Mouse (Mus musculus): Measurements from ENCODE around the gene Shc2. TPM values are rescaled to one million over a fixed set of nuclear protein-coding genes. Genes with fewer than 3 reads are reported as not detected.

The Shc2 gene
- polyA plus RNA-seq, 1 experiment from 2014 or later = 16.7 TPM

DNA sequence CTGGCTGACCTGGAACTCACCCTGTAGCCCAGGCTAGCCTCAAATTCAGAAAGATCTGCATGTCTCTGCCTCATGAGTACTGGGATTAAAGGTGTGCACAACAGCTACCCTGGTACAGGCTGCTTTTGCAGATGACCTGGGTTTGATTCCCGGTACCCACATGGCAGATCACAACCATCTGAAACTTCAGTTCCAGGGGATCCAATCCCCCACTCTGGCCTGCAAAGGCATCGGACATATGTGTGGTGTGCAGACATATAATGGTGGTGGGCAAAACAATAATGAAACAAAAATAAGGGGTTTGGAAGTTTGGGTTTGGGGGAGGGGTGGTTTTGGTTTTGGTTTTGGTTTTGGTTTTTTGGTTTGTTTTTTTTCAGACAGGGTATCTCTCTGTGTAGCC, 66.4 kb downstream of the Shc2 start:
- no peaks in the 10 kb centered on the region for H3K4me1 ChIP-seq (ENCODE audit: control insufficient read depth, insufficient read depth, low read length)
- H3K9ac ChIP-seq (replicated peaks; ENCODE audit: low read depth, low read length) = no peak overlapping the region
- no peak overlapping the region for H3K4me3 ChIP-seq (ENCODE audit: low read depth, low read length)
- no peaks in the 10 kb centered on the region for H3K9me3 ChIP-seq (ENCODE audit: control insufficient read depth, low read length)
- no peak overlapping the region for H3K4me2 ChIP-seq (ENCODE audit: low read depth, low read length)
- H3K27ac ChIP-seq (ENCODE audit: low read depth, low read length) = no peak overlapping the region
- no peak for ATAC-seq (ENCODE audit: low read depth)
- no peaks in the 10 kb centered on the region for H3K27me3 ChIP-seq (ENCODE audit: control insufficient read depth, insufficient read depth, low read length)
- WGBS = 93% methylated on average over 2 of the region's 2 CpGs
- no peaks in the 10 kb centered on the region for H3K36me3 ChIP-seq (ENCODE audit: control insufficient read depth, insufficient read depth, low read length)

- H3K4me2 ChIP-seq (ENCODE audit: low read depth, low read length) = no peak overlapping the region
- H3K36me3 ChIP-seq (ENCODE audit: control insufficient read depth, insufficient read depth, low read length) = no peaks in the 10 kb centered on the region
These were observed 67.8 kb downstream of the Shc2 start for GRCm38 (mm10) chr10:79569921-79570320.

More at GRCm38 (mm10) chr10:79569921-79570320, 67.8 kb downstream of the Shc2 start:
- no peak for ATAC-seq (ENCODE audit: low read depth)
- Histone ChIP-seq H3K27me3 (ENCODE audit: control insufficient read depth, insufficient read depth, low read length) (no peaks in the 10 kb centered on the region), H3K4me3 (ENCODE audit: low read depth, low read length) (no peak overlapping the region), H3K9me3 (ENCODE audit: control insufficient read depth, low read length) (no peaks in the 10 kb centered on the region; the same call in 1 of the 2 replicates), H3K27ac (ENCODE audit: low read depth, low read length) (no peak overlapping the region), H3K4me1 (ENCODE audit: control insufficient read depth, insufficient read depth, low read length) (no peaks in the 10 kb centered on the region), H3K9ac (replicated peaks; ENCODE audit: low read depth, low read length) (no peak overlapping the region)
- WGBS = 86% methylated on average over 5 of the region's 5 CpGs

Other genes starting within 250 kb of the Shc2 start
- not detected in 2 replicates for gene Vmn2r83, start 169.2 kb downstream of the Shc2 start, polyA plus RNA-seq (2014; fragmentation: Nextera tagmentation; extraction: Ambion mirVana)
- gene Plpp2, start 104.1 kb downstream of the Shc2 start, polyA plus RNA-seq (2014; fragmentation: Nextera tagmentation; extraction: Ambion mirVana) = 18.3 and 22.6 TPM in 2 replicates
- gene Mier2, start 82.7 kb downstream of the Shc2 start, polyA plus RNA-seq (2014; fragmentation: Nextera tagmentation; extraction: Ambion mirVana) = 54.2 and 59.9 TPM in 2 replicates
- gene Theg, start 50.6 kb downstream of the Shc2 start, polyA plus RNA-seq (2014; fragmentation: Nextera tagmentation; extraction: Ambion mirVana) = not detected in 2 replicates
- gene C2cd4c, start 23.9 kb downstream of the Shc2 start, polyA plus RNA-seq (2014; fragmentation: Nextera tagmentation; extraction: Ambion mirVana) = 0.66 and 1.3 TPM in 2 replicates
- not detected in 2 replicates for gene Odf3l2, start 7.8 kb upstream of the Shc2 start, polyA plus RNA-seq (2014; fragmentation: Nextera tagmentation; extraction: Ambion mirVana)
- gene Madcam1, start 26.6 kb upstream of the Shc2 start, polyA plus RNA-seq (2014; fragmentation: Nextera tagmentation; extraction: Ambion mirVana) = 0.82 and 1.2 TPM in 2 replicates
- 104 and 118 TPM in 2 replicates for gene Tpgs1, start 31.5 kb upstream of the Shc2 start, polyA plus RNA-seq (2014; fragmentation: Nextera tagmentation; extraction: Ambion mirVana)
- 69.7 and 74.6 TPM in 2 replicates for gene Cdc34, start 44.3 kb upstream of the Shc2 start, polyA plus RNA-seq (2014; fragmentation: Nextera tagmentation; extraction: Ambion mirVana)
- gene Gzmm, start 51.1 kb upstream of the Shc2 start, polyA plus RNA-seq (2014; fragmentation: Nextera tagmentation; extraction: Ambion mirVana) = 1.1 and 1.3 TPM in 2 replicates
- gene Bsg, start 66.6 kb upstream of the Shc2 start, polyA plus RNA-seq (2014; fragmentation: Nextera tagmentation; extraction: Ambion mirVana) = 800 and 802 TPM in 2 replicates
- 2.7 and 3.7 TPM in 2 replicates for gene Hcn2, start 78.7 kb upstream of the Shc2 start, polyA plus RNA-seq (2014; fragmentation: Nextera tagmentation; extraction: Ambion mirVana)
- 34.9 and 36.7 TPM in 2 replicates for gene Polrmt, start 108.7 kb upstream of the Shc2 start, polyA plus RNA-seq (2014; fragmentation: Nextera tagmentation; extraction: Ambion mirVana)
- gene Fgf22, start 117.2 kb upstream of the Shc2 start, polyA plus RNA-seq (2014; fragmentation: Nextera tagmentation; extraction: Ambion mirVana) = 2.0 and 2.3 TPM in 2 replicates
- gene Rnf126, start 129.0 kb upstream of the Shc2 start, polyA plus RNA-seq (2014; fragmentation: Nextera tagmentation; extraction: Ambion mirVana) = 89.3 and 93.7 TPM in 2 replicates
- gene Fstl3, start 139.4 kb upstream of the Shc2 start, polyA plus RNA-seq (2014; fragmentation: Nextera tagmentation; extraction: Ambion mirVana) = 1.7 and 2.3 TPM in 2 replicates
- gene Prss57, start 153.0 kb upstream of the Shc2 start, polyA plus RNA-seq (2014; fragmentation: Nextera tagmentation; extraction: Ambion mirVana) = not detected in 2 replicates
- 233 and 247 TPM in 2 replicates for gene Palm, start 155.7 kb upstream of the Shc2 start, polyA plus RNA-seq (2014; fragmentation: Nextera tagmentation; extraction: Ambion mirVana)
- 0.35 and 0.36 TPM in 2 replicates for gene Misp, start 183.1 kb upstream of the Shc2 start, polyA plus RNA-seq (2014; fragmentation: Nextera tagmentation; extraction: Ambion mirVana)
- 36.9 and 53.5 TPM in 2 replicates for gene Ptbp1, start 216.5 kb upstream of the Shc2 start, polyA plus RNA-seq (2014; fragmentation: Nextera tagmentation; extraction: Ambion mirVana)
- gene Prtn3, start 236.6 kb upstream of the Shc2 start, polyA plus RNA-seq (2014; fragmentation: Nextera tagmentation; extraction: Ambion mirVana) = 11.1 and 12.4 TPM in 2 replicates
- gene Plppr3, start 236.7 kb upstream of the Shc2 start, polyA plus RNA-seq (2014; fragmentation: Nextera tagmentation; extraction: Ambion mirVana) = 299 and 327 TPM in 2 replicates
- 0.55 TPM in 1 of 2 replicates, not detected in the other for gene Elane, start 248.3 kb upstream of the Shc2 start, polyA plus RNA-seq (2014; fragmentation: Nextera tagmentation; extraction: Ambion mirVana)